Mouse (Mus musculus) MN1 (cell line): ENCODE measurements around the gene Galnt10.

Source experiments
- DNase-seq: peaks from one replicate; pipeline ENCODE4 v3.0.0-alpha.2; 2016; ENCODE audit warnings: low spot score

Galnt10 gene

GRCm38 (mm10) chr11:57658751-57659150 lies 13.5 kb downstream of the Galnt10 start:
- no peak for DNase-seq

GRCm38 (mm10) chr11:57660156-57660555 lies 14.9 kb downstream of the Galnt10 start:
- no peak for DNase-seq

- no peak for DNase-seq
These were observed 15.6 kb downstream of the Galnt10 start for GRCm38 (mm10) chr11:57660814-57661213.

GRCm38 (mm10) chr11:57661492-57662229 lies 16.4 kb downstream of the Galnt10 start:
- DNase-seq, result no peak

GRCm38 (mm10) chr11:57662231-57662630 lies 17.0 kb downstream of the Galnt10 start:
- DNase-seq, result no peak

- DNase-seq, result no peak
These were observed 18.0 kb downstream of the Galnt10 start for GRCm38 (mm10) chr11:57663271-57663670.

- DNase-seq, result no peak
These were observed 19.5 kb downstream of the Galnt10 start for GRCm38 (mm10) chr11:57664741-57665140.

- DNase-seq, result no peak
These were observed 23.0 kb downstream of the Galnt10 start for GRCm38 (mm10) chr11:57668271-57668670.

- no peak for DNase-seq
These were observed 24.3 kb downstream of the Galnt10 start for GRCm38 (mm10) chr11:57669522-57669921.

- no peak for DNase-seq
These were observed 26.0 kb downstream of the Galnt10 start for GRCm38 (mm10) chr11:57671120-57671697.

- no peak for DNase-seq
These were observed 26.6 kb downstream of the Galnt10 start for GRCm38 (mm10) chr11:57671797-57672196.

GRCm38 (mm10) chr11:57672995-57673394 lies 27.8 kb downstream of the Galnt10 start:
- no peak for DNase-seq

GRCm38 (mm10) chr11:57673977-57674687 lies 28.9 kb downstream of the Galnt10 start:
- no peak for DNase-seq

GRCm38 (mm10) chr11:57677261-57677660 lies 32.0 kb downstream of the Galnt10 start:
- no peak for DNase-seq

GRCm38 (mm10) chr11:57682589-57682988 lies 37.3 kb downstream of the Galnt10 start:
- DNase-seq, result no peak

GRCm38 (mm10) chr11:57683125-57683524 lies 37.9 kb downstream of the Galnt10 start:
- no peak for DNase-seq

- no peak for DNase-seq
These were observed 38.7 kb downstream of the Galnt10 start for GRCm38 (mm10) chr11:57683931-57684330.

GRCm38 (mm10) chr11:57684891-57685290 lies 39.6 kb downstream of the Galnt10 start:
- no peak for DNase-seq

GRCm38 (mm10) chr11:57685689-57686454 lies 40.6 kb downstream of the Galnt10 start:
- no peak for DNase-seq

- DNase-seq, result no peak
These were observed 41.6 kb downstream of the Galnt10 start for GRCm38 (mm10) chr11:57686797-57687196.

GRCm38 (mm10) chr11:57687258-57687657 lies 42.0 kb downstream of the Galnt10 start:
- DNase-seq, result no peak

- no peak for DNase-seq
These were observed 43.1 kb downstream of the Galnt10 start for GRCm38 (mm10) chr11:57688179-57688929.
